Mouse (Mus musculus): ENCODE results near the gene Nxnl1. TPM values are rescaled to one million over a fixed set of nuclear protein-coding genes. Genes with fewer than 3 reads are reported as not detected.
"Not testable (repeated sequence)": the region's sequence is repeated elsewhere in the genome, so short reads cannot be mapped to it uniquely, and the experiment has no call there.

Nxnl1 gene
- polyA plus RNA-seq, 1 experiment from 2014 or later: not detected

- H3K4me3 ChIP-seq (ENCODE audit: low read depth, low read length): no peak overlapping the region
- no peak overlapping the region for H3K9ac ChIP-seq (replicated peaks; ENCODE audit: low read depth, low read length)
- H3K4me2 ChIP-seq (replicated peaks; ENCODE audit: low read depth, low read length): no peak overlapping the region
- no peak for ATAC-seq (ENCODE audit: insufficient number of reproducible peaks, insufficient read depth, low FRiP score, low read depth)
- 18% methylated on average over 6 of the region's 6 CpGs for WGBS
- H3K36me3 ChIP-seq (ENCODE audit: control insufficient read depth, insufficient read depth, low read length): no peaks in the 10 kb centered on the region
- H3K4me1 ChIP-seq (ENCODE audit: control insufficient read depth, insufficient read depth, low read length): peaks cover 19% of the 10 kb centered on the region; the same call in 1 of the 2 replicates
- peak overlapping the region; percentile 4; the same call in 1 of the 2 replicates for H3K27ac ChIP-seq (ENCODE audit: low read length)
- 0 out of 2 replicates have a peak, but pooled peaks cover 12% of the 10 kb centered on the region for H3K27me3 ChIP-seq (ENCODE audit: control insufficient read depth, insufficient read depth, low read length)
- no peaks in the 10 kb centered on the region for H3K9me3 ChIP-seq (ENCODE audit: control insufficient read depth, low read depth, low read length)
Observed at GRCm38 (mm10) chr8:71526272-71526671, 40.1 kb downstream of the Nxnl1 start.

GRCm38 (mm10) chr8:71525226-71526050 is 41.0 kb downstream of the Nxnl1 start, which contains the start of gene Ccdc194:
TSS of gene Ccdc194 (minus strand) at chr8:71525711.
- WGBS: 12% methylated on average over 46 of the region's 46 CpGs
- H3K9ac ChIP-seq (replicated peaks; ENCODE audit: low read depth, low read length): no peak within 1 kb of the TSS
- H3K4me2 ChIP-seq (replicated peaks; ENCODE audit: low read depth, low read length): peak within 1 kb of the TSS; percentile 12; the same call in 1 of the 2 replicates

GRCm38 (mm10) chr8:71521634-71522033 is 44.8 kb downstream of the Nxnl1 start:
- Histone ChIP-seq H3K27ac (ENCODE audit: low read length) (no peak overlapping the region), H3K9ac (replicated peaks; ENCODE audit: low read depth, low read length) (no peak overlapping the region), H3K4me3 (ENCODE audit: low read depth, low read length) (no peak overlapping the region), H3K9me3 (ENCODE audit: control insufficient read depth, low read depth, low read length) (no peaks in the 10 kb centered on the region), H3K4me2 (replicated peaks; ENCODE audit: low read depth, low read length) (no peak overlapping the region), H3K4me1 (ENCODE audit: control insufficient read depth, insufficient read depth, low read length) (peaks cover 10% of the 10 kb centered on the region; the same call in 1 of the 2 replicates), H3K36me3 (ENCODE audit: control insufficient read depth, insufficient read depth, low read length) (no peaks in the 10 kb centered on the region), H3K27me3 (ENCODE audit: control insufficient read depth, insufficient read depth, low read length) (0 out of 2 replicates have a peak, but pooled peaks cover 12% of the 10 kb centered on the region)
- WGBS: 4% methylated on average over 17 of the region's 17 CpGs
- ATAC-seq (ENCODE audit: insufficient number of reproducible peaks, insufficient read depth, low FRiP score, low read depth): peak; percentile 78; the same call in 1 of the 2 replicates

More at GRCm38 (mm10) chr8:71525226-71526050, 41.0 kb downstream of the Nxnl1 start, which contains the start of gene Ccdc194:
- Histone ChIP-seq H3K27me3 (ENCODE audit: control insufficient read depth, insufficient read depth, low read length) (0 out of 2 replicates have a peak, but pooled peaks cover 12% of the 10 kb centered on the region), H3K36me3 (ENCODE audit: control insufficient read depth, insufficient read depth, low read length) (no peaks in the 10 kb centered on the region), H3K9me3 (ENCODE audit: control insufficient read depth, low read depth, low read length) (no peaks in the 10 kb centered on the region), H3K4me1 (ENCODE audit: control insufficient read depth, insufficient read depth, low read length) (peaks cover 19% of the 10 kb centered on the region; the same call in 1 of the 2 replicates), H3K27ac (ENCODE audit: low read length) (peak within 1 kb of the TSS; percentile 10; the same call in 1 of the 2 replicates), H3K4me3 (ENCODE audit: low read depth, low read length) (peak within 1 kb of the TSS; percentile 5; the same call in 1 of the 2 replicates)
- ATAC-seq (ENCODE audit: insufficient number of reproducible peaks, insufficient read depth, low FRiP score, low read depth): no peak

GRCm38 (mm10) chr8:71519037-71519825 is 47.2 kb downstream of the Nxnl1 start:
- not testable (repeated sequence) for ATAC-seq (ENCODE audit: insufficient number of reproducible peaks, insufficient read depth, low FRiP score, low read depth); H3K4me2 ChIP-seq (replicated peaks; ENCODE audit: low read depth, low read length); H3K4me3 ChIP-seq (ENCODE audit: low read depth, low read length); H3K27ac ChIP-seq (ENCODE audit: low read length); H3K4me1 ChIP-seq (ENCODE audit: control insufficient read depth, insufficient read depth, low read length); H3K9me3 ChIP-seq (ENCODE audit: control insufficient read depth, low read depth, low read length); H3K9ac ChIP-seq (replicated peaks; ENCODE audit: low read depth, low read length); H3K36me3 ChIP-seq (ENCODE audit: control insufficient read depth, insufficient read depth, low read length); H3K27me3 ChIP-seq (ENCODE audit: control insufficient read depth, insufficient read depth, low read length)
- 42% methylated on average over 9 of the region's 10 CpGs for WGBS

GRCm38 (mm10) chr8:71516786-71517185 is 49.6 kb downstream of the Nxnl1 start:
- WGBS: 7% methylated on average over 6 of the region's 6 CpGs

GRCm38 (mm10) chr8:71515043-71515442 is 51.4 kb downstream of the Nxnl1 start:
- Histone ChIP-seq H3K4me3 (ENCODE audit: low read depth, low read length) (no peak overlapping the region), H3K4me2 (replicated peaks; ENCODE audit: low read depth, low read length) (no peak overlapping the region), H3K4me1 (ENCODE audit: control insufficient read depth, insufficient read depth, low read length) (no peaks in the 10 kb centered on the region), H3K9me3 (ENCODE audit: control insufficient read depth, low read depth, low read length) (no peaks in the 10 kb centered on the region), H3K9ac (replicated peaks; ENCODE audit: low read depth, low read length) (no peak overlapping the region), H3K36me3 (ENCODE audit: control insufficient read depth, insufficient read depth, low read length) (no peaks in the 10 kb centered on the region), H3K27me3 (ENCODE audit: control insufficient read depth, insufficient read depth, low read length) (no peaks in the 10 kb centered on the region), H3K27ac (ENCODE audit: low read length) (no peak overlapping the region)
- WGBS: 69% methylated on average over 5 of the region's 5 CpGs
- no peak for ATAC-seq (ENCODE audit: insufficient number of reproducible peaks, insufficient read depth, low FRiP score, low read depth)

More at GRCm38 (mm10) chr8:71516786-71517185, 49.6 kb downstream of the Nxnl1 start:
- Histone ChIP-seq H3K4me1 (ENCODE audit: control insufficient read depth, insufficient read depth, low read length) (no peaks in the 10 kb centered on the region), H3K4me2 (replicated peaks; ENCODE audit: low read depth, low read length) (no peak overlapping the region), H3K27ac (ENCODE audit: low read length) (no peak overlapping the region), H3K4me3 (ENCODE audit: low read depth, low read length) (no peak overlapping the region), H3K9ac (replicated peaks; ENCODE audit: low read depth, low read length) (no peak overlapping the region), H3K27me3 (ENCODE audit: control insufficient read depth, insufficient read depth, low read length) (no peaks in the 10 kb centered on the region), H3K9me3 (ENCODE audit: control insufficient read depth, low read depth, low read length) (no peaks in the 10 kb centered on the region), H3K36me3 (ENCODE audit: control insufficient read depth, insufficient read depth, low read length) (no peaks in the 10 kb centered on the region)
- ATAC-seq (ENCODE audit: insufficient number of reproducible peaks, insufficient read depth, low FRiP score, low read depth): no peak

GRCm38 (mm10) chr8:71513018-71513754 is 53.2 kb downstream of the Nxnl1 start:
- ATAC-seq (ENCODE audit: insufficient number of reproducible peaks, insufficient read depth, low FRiP score, low read depth): no peak
- Histone ChIP-seq H3K27ac (ENCODE audit: low read length) (no peak overlapping the region), H3K4me1 (ENCODE audit: control insufficient read depth, insufficient read depth, low read length) (no peaks in the 10 kb centered on the region), H3K4me3 (ENCODE audit: low read depth, low read length) (no peak overlapping the region), H3K27me3 (ENCODE audit: control insufficient read depth, insufficient read depth, low read length) (peaks cover 2% of the 10 kb centered on the region), H3K4me2 (replicated peaks; ENCODE audit: low read depth, low read length) (no peak overlapping the region), H3K9ac (replicated peaks; ENCODE audit: low read depth, low read length) (no peak overlapping the region), H3K9me3 (ENCODE audit: control insufficient read depth, low read depth, low read length) (no peaks in the 10 kb centered on the region), H3K36me3 (ENCODE audit: control insufficient read depth, insufficient read depth, low read length) (no peaks in the 10 kb centered on the region)
- WGBS: 72% methylated on average over 15 of the region's 15 CpGs

GRCm38 (mm10) chr8:71511644-71512043 is 54.8 kb downstream of the Nxnl1 start, which contains the start of gene Plvap:
TSS of gene Plvap (minus strand) at chr8:71511752.
- Histone ChIP-seq H3K4me1 (ENCODE audit: control insufficient read depth, insufficient read depth, low read length) (no peaks in the 10 kb centered on the region), H3K9ac (replicated peaks; ENCODE audit: low read depth, low read length) (no peak within 1 kb of the TSS), H3K4me3 (ENCODE audit: low read depth, low read length) (peak within 1 kb of the TSS; percentile 8; the same call in 1 of the 2 replicates), H3K9me3 (ENCODE audit: control insufficient read depth, low read depth, low read length) (no peaks in the 10 kb centered on the region), H3K36me3 (ENCODE audit: control insufficient read depth, insufficient read depth, low read length) (no peaks in the 10 kb centered on the region), H3K27me3 (ENCODE audit: control insufficient read depth, insufficient read depth, low read length) (peaks cover 16% of the 10 kb centered on the region), H3K27ac (ENCODE audit: low read length) (no peak within 1 kb of the TSS), H3K4me2 (replicated peaks; ENCODE audit: low read depth, low read length) (no peak within 1 kb of the TSS)
- no peak for ATAC-seq (ENCODE audit: insufficient number of reproducible peaks, insufficient read depth, low FRiP score, low read depth)
- 26% methylated on average over 14 of the region's 14 CpGs for whole genome bisulfite sequencing
